Mouse (Mus musculus) ES-E14 (cell line): Measurements from ENCODE around the gene Dennd5a.

Experiments used
- CHD2 ChIP-seq: IDR thresholded peaks from 2 replicates; pipeline ENCODE4 v1.6.1; 2014; ENCODE audit warnings: mild to moderate bottlenecking, low read depth, low read length, inconsistent platforms
- HCFC1 ChIP-seq: IDR thresholded peaks from 2 replicates; pipeline ENCODE4 v1.6.1; 2012; ENCODE audit warnings: low read length, inconsistent platforms, borderline replicate concordance; ENCODE audit not compliant: insufficient read depth
- ZC3H11A ChIP-seq: IDR thresholded peaks from 2 replicates; pipeline ENCODE4 v1.6.1; 2012; ENCODE audit warnings: low read depth, mild to moderate bottlenecking, inconsistent platforms, low read length, borderline replicate concordance
- ZNF384 ChIP-seq: IDR thresholded peaks from 2 replicates; pipeline ENCODE4 v1.6.1; 2012; ENCODE audit warnings: low read depth, low read length, inconsistent platforms

DNA sequence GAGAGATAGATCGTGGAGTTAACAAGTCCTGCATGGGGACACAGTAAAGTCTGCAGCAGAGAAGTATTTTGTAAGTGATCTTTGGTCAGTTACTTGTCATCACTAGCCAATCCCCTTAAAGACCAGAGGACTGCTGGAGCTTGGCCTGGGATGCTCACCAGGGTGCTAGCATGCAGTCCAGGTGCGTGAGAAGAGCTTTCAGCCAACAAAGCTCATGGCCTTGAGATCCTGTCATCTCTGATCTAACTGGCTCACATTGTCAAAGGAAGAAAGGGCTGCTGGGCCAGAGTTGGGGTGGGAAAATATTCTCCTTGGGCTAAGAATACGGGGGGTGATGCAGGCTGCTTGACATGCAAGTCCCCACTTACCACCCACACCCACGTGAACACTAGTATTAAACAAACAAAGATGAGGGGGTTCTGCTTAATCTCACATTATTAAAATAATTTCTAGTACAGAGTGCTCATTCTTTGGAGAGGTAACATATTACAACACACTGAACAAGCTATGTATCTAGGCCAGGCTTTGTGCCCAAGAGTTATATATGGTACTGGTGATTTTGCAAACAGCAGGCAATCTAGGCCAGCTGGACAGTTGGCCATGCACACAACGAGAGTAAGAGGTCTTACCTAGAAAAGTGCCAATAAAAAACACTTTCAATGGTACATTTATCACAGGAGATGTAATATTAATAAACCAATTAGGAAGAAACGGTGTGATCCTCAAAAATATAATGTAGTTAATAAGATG, 15.9 kb upstream of the Dennd5a start:
- no peak for TF ChIP-seq HCFC1
- no peak for TF ChIP-seq ZNF384
- no peak for TF ChIP-seq CHD2
- TF ChIP-seq ZC3H11A = no peak
